Mouse (Mus musculus) MEL (cell line): ENCODE data around the gene Slc9a3r1. TPM values are rescaled to one million over a fixed set of nuclear protein-coding genes. Genes with fewer than 3 reads are reported as not detected.
A peak's percentile ranks its signal among the peaks of the same experiment; 100 is the strongest.

ENCODE experiments used
- DNase-seq: peaks from one replicate; pipeline ENCODE4 v3.0.0; 2011; ENCODE audit warnings: low read depth, low spot score
- H3K27ac ChIP-seq: 2 replicates; pipeline ENCODE4 v1.5.1; 2012; ENCODE audit warnings: low read depth, mild to moderate bottlenecking, control low read depth, low read length, moderate library complexity; ENCODE audit not compliant: control insufficient read depth
- H3K27me3 ChIP-seq, 2 experiments: fragments of 150-350 bp in 1 of 2; sonication (generic) in 1 of 2; 2 replicates each; pipeline ENCODE4 v1.6.1; 2012; ENCODE audit warnings: low read length in 2 of 2, mild to moderate bottlenecking in 2 of 2, improper control_type of control experiment in 1 of 2, moderate library complexity in 1 of 2; ENCODE audit not compliant: insufficient read depth in 2 of 2, control insufficient read depth in 1 of 2
- H3K36me3 ChIP-seq, 2 experiments: 2 replicates each; pipeline ENCODE4 v1.6.1; 2012 to 2014; ENCODE audit warnings: low read length in 2 of 2, improper control_type of control experiment in 1 of 2, inconsistent platforms in 1 of 2, mild to moderate bottlenecking in 1 of 2; ENCODE audit not compliant: insufficient read depth in 2 of 2, control insufficient read depth in 1 of 2
- H3K4me1 ChIP-seq, 2 experiments: fragments of 150-350 bp in 1 of 2; sonication (generic) in 1 of 2; 2 replicates each; pipeline ENCODE4 v1.6.1; 2012; ENCODE audit warnings: low read length in 2 of 2, improper control_type of control experiment in 1 of 2, mild to moderate bottlenecking in 1 of 2; ENCODE audit not compliant: insufficient read depth in 2 of 2, control insufficient read depth in 1 of 2
- H3K4me3 ChIP-seq, 2 experiments: fragments of 150-350 bp in 1 of 2; sonication (generic) in 1 of 2; 2 replicates each; pipeline ENCODE4 v1.5.1; 2012; ENCODE audit warnings: low read depth in 2 of 2, low read length in 2 of 2, mild to moderate bottlenecking in 2 of 2, moderate library complexity in 2 of 2, control low read depth in 1 of 2, improper control_type of control experiment in 1 of 2; ENCODE audit not compliant: control insufficient read depth in 1 of 2, insufficient read depth in 1 of 2
- H3K79me2 ChIP-seq: 2 replicates; pipeline ENCODE4 v1.6.1; 2012; ENCODE audit warnings: mild to moderate bottlenecking, low read length, moderate library complexity; ENCODE audit not compliant: control insufficient read depth, poor library complexity, insufficient read depth
- H3K9ac ChIP-seq: 2 replicates; pipeline ENCODE4 v1.6.1; 2012; ENCODE audit warnings: low read depth, mild to moderate bottlenecking, control low read depth, low read length, moderate library complexity; ENCODE audit not compliant: control insufficient read depth, poor library complexity, severe bottlenecking
- H3K9me3 ChIP-seq: fragments of 150-350 bp; sonication (generic); replicated peaks from 2 replicates; pipeline ENCODE4 v1.6.1; 2012; ENCODE audit warnings: mild to moderate bottlenecking, low read length, improper control_type of control experiment, moderate library complexity; ENCODE audit not compliant: insufficient read depth
- BHLHE40 ChIP-seq: IDR thresholded peaks from 2 replicates; pipeline ENCODE4 v1.6.1; 2012; ENCODE audit warnings: low read depth, mild to moderate bottlenecking, inconsistent platforms, low read length, improper control_type of control experiment, borderline replicate concordance
- CTCF ChIP-seq, 3 experiments: IDR thresholded peaks in 2 of 3; conservative IDR thresholded peaks in 1 of 3; 2 replicates each; pipeline ENCODE4 v1.5.1; 2011 to 2012; ENCODE audit warnings: low read length in 3 of 3, low read depth in 2 of 3, mild to moderate bottlenecking in 2 of 3, improper control_type of control experiment in 1 of 3, inconsistent platforms in 1 of 3, mixed read lengths in 1 of 3, moderate library complexity in 1 of 3; ENCODE audit not compliant: control insufficient read depth in 1 of 3, insufficient read depth in 1 of 3, poor library complexity in 1 of 3, severe bottlenecking in 1 of 3
- E2F4 ChIP-seq: IDR thresholded peaks from 2 replicates; pipeline ENCODE4 v1.6.1; 2011; ENCODE audit warnings: low read depth, low read length, improper control_type of control experiment, borderline replicate concordance
- MAX ChIP-seq: IDR thresholded peaks from 2 replicates; pipeline ENCODE4 v1.6.1; 2011; ENCODE audit warnings: low read length, improper control_type of control experiment
- NELFE ChIP-seq: IDR thresholded peaks from 2 replicates; pipeline ENCODE4 v1.6.1; 2011; ENCODE audit warnings: low read depth, low read length, improper control_type of control experiment
- POLR2A ChIP-seq, 2 experiments: IDR thresholded peaks; 2 replicates each; pipeline ENCODE4 v1.6.1; 2011 to 2012; ENCODE audit warnings: low read length in 2 of 2, mild to moderate bottlenecking in 2 of 2, control low read depth in 1 of 2, improper control_type of control experiment in 1 of 2, low read depth in 1 of 2, moderate library complexity in 1 of 2; ENCODE audit not compliant: control insufficient read depth in 1 of 2, insufficient read depth in 1 of 2, poor library complexity in 1 of 2
- POLR2AphosphoS2 ChIP-seq: IDR thresholded peaks from 2 replicates; pipeline ENCODE4 v1.6.1; 2011; ENCODE audit warnings: low read length, improper control_type of control experiment
- SIN3A ChIP-seq: IDR thresholded peaks from 2 replicates; pipeline ENCODE4 v1.6.1; 2012; ENCODE audit warnings: low read length, improper control_type of control experiment, inconsistent platforms
- SMC3 ChIP-seq: IDR thresholded peaks from 2 replicates; pipeline ENCODE4 v1.6.1; 2011; ENCODE audit warnings: low read depth, low read length, improper control_type of control experiment
- TAL1 ChIP-seq: IDR thresholded peaks from 2 replicates; pipeline ENCODE4 v1.6.1; 2012; ENCODE audit warnings: mild to moderate bottlenecking, inconsistent platforms, low read length, moderate library complexity, mixed read lengths
- USF2 ChIP-seq, 2 experiments: IDR thresholded peaks; 2 replicates each; pipeline ENCODE4 v1.6.1; 2011 to 2012; ENCODE audit warnings: improper control_type of control experiment in 2 of 2, low read length in 2 of 2, borderline replicate concordance in 1 of 2, inconsistent platforms in 1 of 2, low read depth in 1 of 2, mild to moderate bottlenecking in 1 of 2; ENCODE audit not compliant: insufficient read depth in 1 of 2
- ZC3H11A ChIP-seq: IDR thresholded peaks from 2 replicates; pipeline ENCODE4 v1.6.1; 2012; ENCODE audit warnings: low read depth, mild to moderate bottlenecking, inconsistent platforms, low read length, improper control_type of control experiment
- ZKSCAN1 ChIP-seq: IDR thresholded peaks from 2 replicates; pipeline ENCODE4 v1.6.1; 2012; ENCODE audit warnings: low read depth, mild to moderate bottlenecking, inconsistent platforms, low read length, improper control_type of control experiment, moderate library complexity
- polyA plus RNA-seq, 2 experiments: library from polyadenylated mRNA; stranded (reverse) in 1 of 2; unstranded in 1 of 2; fragments of >175 nt in 1 of 2; fragments of >200 nt in 1 of 2; gene quantifications; 2 replicates each; pipeline versions ENCODE4 v1.2.1 to v1.2.4; 2012; ENCODE audit warnings: low replicate concordance in 2 of 2, low read depth in 1 of 2; ENCODE audit not compliant: insufficient read length in 2 of 2, insufficient read depth in 1 of 2, missing spikeins in 1 of 2
- total RNA-seq: library from RNA; depleted of rRNA; stranded (reverse); fragments of 300-350 nt; gene quantifications from 2 replicates; pipeline ENCODE4 v1.2.3, GENCODE M21; 2012

The Slc9a3r1 gene
- total and polyA plus RNA-seq, 3 experiments: 112 to 127 TPM; not detected in 1

DNA sequence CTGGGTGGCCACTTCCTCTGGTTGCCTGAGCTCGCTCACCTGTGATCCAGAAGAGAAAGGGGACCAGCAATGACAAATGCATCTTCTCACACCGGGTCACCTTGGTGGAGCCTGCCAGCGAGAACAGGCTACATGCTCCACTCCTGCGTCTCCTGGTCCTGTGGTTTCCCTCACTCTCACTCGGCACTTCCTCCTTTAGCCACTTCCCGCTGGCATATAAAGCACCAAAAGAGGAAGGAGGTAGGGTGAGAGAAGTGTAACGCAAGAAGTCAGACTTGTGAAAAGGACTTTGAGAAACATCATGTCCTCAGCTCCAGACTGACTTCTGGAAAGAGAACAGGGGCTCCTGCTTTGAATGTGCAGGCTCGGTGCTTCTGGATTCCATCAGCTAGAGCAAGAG is 29.3 kb upstream of the Slc9a3r1 start, which contains the start of gene Cd300lf (continued):
- TF ChIP-seq USF2 (IDR thresholded peaks at IDR 0.05; ENCODE audit: borderline replicate concordance in 1 of 2, insufficient read depth in 1 of 2, low read depth in 1 of 2, low read length in 2 of 2) (no peak), BHLHE40 (no peak), POLR2A (IDR thresholded peaks at IDR 0.05; ENCODE audit: control insufficient read depth in 1 of 2, insufficient read depth in 1 of 2, low read depth in 1 of 2, low read length in 2 of 2, poor library complexity in 1 of 2) (no peak), NELFE (no peak), MAX (no peak), ZC3H11A (no peak)

DNA sequence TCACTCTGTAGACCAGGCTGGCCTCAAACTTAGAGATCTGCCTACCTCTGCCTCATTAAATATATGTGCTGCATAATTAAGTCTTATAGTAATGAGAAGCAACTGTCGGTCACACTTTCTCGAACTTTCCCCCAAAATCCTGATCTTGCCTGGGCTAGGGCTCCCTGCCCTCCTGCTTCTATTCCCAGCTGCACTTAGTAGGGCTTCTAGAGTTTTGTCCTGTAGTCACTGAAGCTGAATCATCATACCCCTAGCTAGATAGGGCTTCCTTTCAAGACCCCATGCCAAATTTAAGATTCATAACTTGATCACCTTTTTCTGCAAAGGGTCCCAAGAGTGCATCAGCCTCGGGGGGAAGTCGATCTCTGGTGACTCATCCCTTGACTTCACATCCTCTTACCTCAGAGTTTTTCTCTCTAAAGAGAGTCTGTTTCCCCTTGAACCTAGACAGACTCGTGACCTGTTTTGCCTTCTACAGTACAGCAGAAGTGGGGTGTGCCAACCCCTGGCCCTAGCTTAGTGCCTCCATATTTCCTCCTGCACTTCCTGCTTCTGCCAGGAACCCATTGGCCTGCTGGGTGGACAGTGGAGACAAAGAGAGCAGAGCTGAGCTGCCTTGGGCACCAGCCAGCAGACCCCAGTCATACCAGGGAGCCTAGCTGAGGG is 24.4 kb upstream of the Slc9a3r1 start:
- H3K9ac ChIP-seq: no peak overlapping the region
- no peaks in the 10 kb centered on the region for H3K79me2 ChIP-seq
- no peak overlapping the region for H3K27ac ChIP-seq
- no peaks in the 10 kb centered on the region; a peak in 1 of 4 replicates for H3K27me3 ChIP-seq
- peaks cover 0 to 12% of the 10 kb centered on the region in 2 experiments; a peak in 3 of 4 replicates for H3K4me1 ChIP-seq
- no peak for DNase-seq
- H3K4me3 ChIP-seq: no peak overlapping the region
- H3K36me3 ChIP-seq: peaks cover 0 to 2% of the 10 kb centered on the region in 2 experiments; a peak in 2 of 4 replicates
- no peaks in the 10 kb centered on the region for H3K9me3 ChIP-seq
- TF ChIP-seq ZKSCAN1: peak; percentile 78; the same call in 1 of the 2 replicates
- TF ChIP-seq E2F4: no peak
- no peak for TF ChIP-seq MAX
- no peak for TF ChIP-seq SIN3A

DNA sequence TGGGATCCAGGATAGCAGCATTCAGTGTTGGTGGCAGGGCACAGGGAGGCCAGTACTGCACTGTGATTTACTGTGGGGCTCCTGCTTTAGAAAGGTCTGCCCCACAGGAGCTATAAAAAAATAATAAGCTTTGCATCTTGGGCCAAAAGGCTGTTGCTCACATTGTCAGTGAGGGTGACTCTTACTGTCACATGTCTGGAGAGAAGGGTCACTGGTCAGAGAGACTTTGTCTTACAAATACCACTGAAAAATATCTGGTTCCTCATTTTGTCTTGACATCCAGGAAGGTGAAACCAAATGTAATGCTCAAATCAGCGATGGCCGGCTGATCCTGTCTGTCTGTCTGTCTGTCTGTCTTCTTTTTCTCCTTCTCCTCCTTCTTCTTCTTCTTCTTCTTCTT is 21.2 kb upstream of the Slc9a3r1 start:
- Histone ChIP-seq H3K79me2 (no peaks in the 10 kb centered on the region), H3K9ac (no peak overlapping the region), H3K4me1 (peaks cover 0 to 6% of the 10 kb centered on the region in 2 experiments; a peak in 1 of 4 replicates), H3K4me3 (no peak overlapping the region), H3K9me3 (no peaks in the 10 kb centered on the region), H3K27me3 (no peaks in the 10 kb centered on the region; a peak in 1 of 4 replicates), H3K36me3 (no peaks in the 10 kb centered on the region; a peak in 1 of 4 replicates), H3K27ac (no peak overlapping the region)
- TF ChIP-seq TAL1 (no peak), POLR2AphosphoS2 (no peak), SMC3 (no peak), CTCF (IDR thresholded peaks at IDR 0.05 in 2 of 3, conservative IDR thresholded peaks at IDR 0.05 in 1 of 3; ENCODE audit: control insufficient read depth in 1 of 3, insufficient read depth in 1 of 3, low read depth in 2 of 3, low read length in 3 of 3, poor library complexity in 1 of 3, severe bottlenecking in 1 of 3) (no peak), BHLHE40 (no peak)
- no peak for DNase-seq
